18 mouse cellular contexts compared by ENCODE assay signal in genomic region chr7:98383337-98383736, GRCm38 (mm10). TPM values are rescaled to one million over a fixed set of nuclear protein-coding genes. Genes with fewer than 3 reads are reported as not detected.
DNase-seq lines count a peak whose midpoint lies in the region; ATAC-seq and TF ChIP-seq lines count a peak whose summit lies in the region.
"Had no signal": no experiment of that assay in that cellular context is flagged by ENCODE, and none has a peak within 500 bp of the region (broad histone marks: within the 10 kb centered on the region; RNA-seq: fewer than 3 reads in every experiment).

No protein-coding gene starts in this region.

- TF ChIP-seq EP300 in heart, postnatal 0 days (IDR thresholded peaks at IDR 0.05; ENCODE audit: low read depth): no peak

- H3K9me3 ChIP-seq in heart, embryonic 11.5 days (replicated peaks; ENCODE audit: control insufficient read depth, low read length): no peaks in the 10 kb centered on the region
- no peaks in the 10 kb centered on the region for H3K9me3 ChIP-seq in heart, postnatal 0 days (replicated peaks; ENCODE audit: control insufficient read depth, low read length)
- H3K9me3 ChIP-seq: forebrain, embryonic 13.5 days; limb, embryonic 13.5 days; neural tube, embryonic 13.5 days had no signal

- WGBS in heart, embryonic 11.5 days (ENCODE audit: insufficient replicate concordance): 43% methylated on average over 4 of the region's 4 CpGs
- WGBS in heart, postnatal 0 days: 26% methylated on average over 4 of the region's 4 CpGs

- intact Hi-C loops in gastrocnemius, adult 2 months (cut with DNase I): no loop called here

- peaks cover 20% of the 10 kb centered on the region for H3K4me1 ChIP-seq in heart, embryonic 11.5 days (ENCODE audit: control insufficient read depth, insufficient read depth, low read length)
- H3K4me1 ChIP-seq in heart, postnatal 0 days (ENCODE audit: control insufficient read depth, insufficient read depth): peaks cover 14% of the 10 kb centered on the region; the same call in 1 of the 2 replicates

- no peak for DNase-seq in heart, adult 9 months (ENCODE audit: low spot score in 2 of 2)
- peak; percentile 41 for DNase-seq in adipocyte (ENCODE audit: low spot score)
- DNase-seq in heart, postnatal 0 days (ENCODE audit: low spot score): peak; percentile 56
- DNase-seq in lung, postnatal 10 days: peak; percentile 56
- DNase-seq in right cerebral cortex, postnatal 36 days (ENCODE audit: low spot score in 2 of 2): no peak
- DNase-seq in gastrocnemius, adult 2 months: no peak
- no peak for DNase-seq in frontal cortex, postnatal 36 days (ENCODE audit: low spot score in 2 of 2)
- DNase-seq: cerebellum, adult 9-10 months; gastrocnemius, postnatal 25 days; layer of hippocampus, adult 9-11 months; midbrain, embryonic 14.5 days; right cerebral cortex, postnatal 4 days had no signal

- TF ChIP-seq CTCF in heart, postnatal 0 days (IDR thresholded peaks at IDR 0.05; ENCODE audit: low read depth): no peak
- TF ChIP-seq CTCF in gastrocnemius, adult 2 months (IDR thresholded peaks at IDR 0.05): no peak

- H3K27me3 ChIP-seq in heart, embryonic 11.5 days (ENCODE audit: control insufficient read depth, insufficient read depth, low read length): no peaks in the 10 kb centered on the region
- no peaks in the 10 kb centered on the region for H3K27me3 ChIP-seq in heart, postnatal 0 days (ENCODE audit: control insufficient read depth, insufficient read depth, low read length)
- H3K27me3 ChIP-seq: forebrain, embryonic 13.5 days; limb, embryonic 13.5 days; neural tube, embryonic 13.5 days had no signal

- H3K4me2 ChIP-seq in heart, embryonic 11.5 days: peak overlapping the region; percentile 14; the same call in 1 of the 2 replicates
- no peak overlapping the region for H3K4me2 ChIP-seq in heart, postnatal 0 days (ENCODE audit: low read depth, low read length)
- H3K4me2 ChIP-seq: forebrain, embryonic 13.5 days; limb, embryonic 13.5 days; neural tube, embryonic 13.5 days had no signal

- H3K4me3 ChIP-seq in heart, embryonic 11.5 days (ENCODE audit: low read depth, low read length): no peak overlapping the region
- H3K4me3 ChIP-seq in heart, postnatal 0 days (ENCODE audit: low read depth, low read length): no peak overlapping the region
- no peak overlapping the region for H3K4me3 ChIP-seq in gastrocnemius, adult 2 months
- H3K4me3 ChIP-seq: forebrain, embryonic 13.5 days; limb, embryonic 13.5 days; neural tube, embryonic 13.5 days had no signal

- no peaks in the 10 kb centered on the region for H3K36me3 ChIP-seq in heart, embryonic 11.5 days (ENCODE audit: control insufficient read depth, insufficient read depth, low read length)
- no peaks in the 10 kb centered on the region for H3K36me3 ChIP-seq in heart, postnatal 0 days (replicated peaks; ENCODE audit: control insufficient read depth, insufficient read depth, low read length)
- H3K36me3 ChIP-seq: limb, embryonic 13.5 days; neural tube, embryonic 13.5 days had no signal

- H3K27ac ChIP-seq in heart, embryonic 11.5 days (ENCODE audit: low read depth, low read length): no peak overlapping the region
- H3K27ac ChIP-seq in heart, postnatal 0 days (ENCODE audit: low read depth): no peak overlapping the region
- H3K27ac ChIP-seq in gastrocnemius, adult 2 months: no peak overlapping the region
- H3K27ac ChIP-seq: forebrain, embryonic 13.5 days; limb, embryonic 13.5 days; neural tube, embryonic 13.5 days had no signal

- no peak for ATAC-seq in heart, embryonic 11.5 days (replicated peaks; ENCODE audit: insufficient number of reproducible peaks, low FRiP score, low TSS enrichment)
- peak; percentile 81; the same call in 1 of the 2 replicates for ATAC-seq in heart, postnatal 0 days (ENCODE audit: insufficient read depth, low read depth)
- ATAC-seq: forebrain, embryonic 13.5 days; inflammation-experienced regulatory T-cells, adult 6 months had no signal

- H3K9ac ChIP-seq in heart, embryonic 11.5 days (ENCODE audit: low read depth, low read length): no peak overlapping the region
- no peak overlapping the region for H3K9ac ChIP-seq in heart, postnatal 0 days (replicated peaks; ENCODE audit: low read depth, low read length)
- H3K9ac ChIP-seq: forebrain, embryonic 13.5 days; limb, embryonic 13.5 days; neural tube, embryonic 13.5 days had no signal

RNA-seq across cellular contexts. Expression of gene Tsku, which starts 22.2 kb away (rescaled TPM):
- 6.4 and 6.8 TPM in 2 replicates for polyA plus RNA-seq in heart, embryonic 11.5 days (2014; fragmentation: Nextera tagmentation; extraction: Ambion mirVana)
- 4.0 and 7.1 TPM in 2 replicates for total RNA-seq in heart, postnatal 0 days (2014; rRNA removed; ENCODE audit: low replicate concordance)
- 3.3 and 3.7 TPM in 2 replicates for polyA plus RNA-seq in heart, postnatal 0 days (2015; fragmentation: Nextera tagmentation; extraction: Ambion mirVana)
- 1 to 10 TPM; 1.1 to 2.2 TPM for total RNA-seq in gastrocnemius, adult 2 months (2021)
- polyA plus RNA-seq: inflammation-experienced regulatory T-cells, adult 6 months had no signal

RNA-seq across cellular contexts. Expression of gene Gucy2d, which starts 56.9 kb away (rescaled TPM):
- polyA plus RNA-seq in heart, embryonic 11.5 days (2014; fragmentation: Nextera tagmentation; extraction: Ambion mirVana): 0.10 TPM in 1 of 2 replicates, not detected in the other
- not detected in 2 replicates for total RNA-seq in heart, postnatal 0 days (2014; rRNA removed; ENCODE audit: low replicate concordance)
- polyA plus RNA-seq in heart, postnatal 0 days (2015; fragmentation: Nextera tagmentation; extraction: Ambion mirVana): 0.08 TPM in 2 replicates
- total RNA-seq in gastrocnemius, adult 2 months (2021): under 1 TPM in 1 of 2 experiments, not detected in 1; 0.25 TPM
- polyA plus RNA-seq: embryonic facial prominence, embryonic 11.5 days; forebrain, embryonic 13.5 days; inflammation-experienced regulatory T-cells, adult 6 months; limb, embryonic 13.5 days; midbrain, embryonic 14.5 days; neural tube, embryonic 13.5 days had no signal

Comparison
In these comparisons a context has a peak if more than half of its experiments do, and no peak if none do; other contexts are left out.
1. DNase-seq: peak in adipocyte (single experiment), heart, postnatal 0 days (single experiment) and lung, postnatal 10 days (single experiment); none in heart, adult 9 months (0 of 2), right cerebral cortex, postnatal 36 days (0 of 2), gastrocnemius, adult 2 months (single experiment) and frontal cortex, postnatal 36 days (0 of 2).